ENCODE assay signal across 9 mouse cellular contexts in the genomic region with DNA sequence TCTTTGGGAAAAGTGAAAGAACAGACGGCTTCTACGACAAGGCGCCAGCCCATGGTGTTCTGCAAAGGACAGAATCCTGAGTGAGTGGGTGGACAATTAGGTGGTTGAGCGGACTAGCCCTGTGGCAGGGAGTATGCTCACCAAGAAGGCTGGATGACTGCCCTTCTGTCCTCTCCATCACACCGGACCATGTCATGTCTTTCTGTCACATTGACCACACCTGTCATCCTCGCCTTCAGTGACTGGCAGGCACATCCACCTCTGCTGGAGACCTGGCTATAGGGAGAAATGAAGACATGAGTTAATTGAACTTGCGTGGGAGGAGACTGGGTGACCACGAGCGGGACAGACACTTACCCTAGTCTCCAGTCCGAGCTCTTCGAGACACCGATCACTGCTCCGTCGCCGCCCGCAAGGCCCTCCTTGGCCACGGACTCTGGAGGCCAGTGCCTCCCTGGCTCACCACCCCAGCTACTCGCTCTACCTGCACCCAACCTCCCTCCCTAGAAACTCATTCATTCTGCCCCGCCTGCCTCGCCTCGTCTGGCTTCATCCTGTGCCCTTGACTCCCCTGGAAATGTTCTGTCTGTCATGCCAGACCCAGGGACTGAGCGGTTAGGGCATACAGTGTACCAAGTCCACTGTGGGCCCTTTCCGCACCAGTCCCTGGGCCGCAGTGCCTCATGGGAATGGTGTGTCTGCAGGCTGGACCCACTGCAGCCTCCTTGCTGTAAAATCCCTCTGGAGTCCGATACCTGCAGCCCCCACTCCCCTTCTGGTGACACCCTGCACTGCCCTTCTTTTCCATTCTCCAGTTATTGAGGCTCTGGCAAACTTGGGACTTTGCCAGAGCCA. TPM values are rescaled to one million over a fixed set of nuclear protein-coding genes. Genes with fewer than 3 reads are reported as not detected.
DNase-seq lines count a peak whose midpoint lies in the region; ATAC-seq and TF ChIP-seq lines count a peak whose summit lies in the region.
"Had no signal": no experiment of that assay in that cellular context is flagged by ENCODE, and none has a peak within 500 bp of the region (broad histone marks: within the 10 kb centered on the region; RNA-seq: fewer than 3 reads in every experiment).

No protein-coding gene starts in this region.

- H3K4me3 ChIP-seq in heart, embryonic 11.5 days (ENCODE audit: low read depth, low read length): peak overlapping the region; percentile 57
- H3K4me3 ChIP-seq in midbrain, embryonic 12.5 days: peak overlapping the region; percentile 15
- H3K4me3 ChIP-seq in midbrain, postnatal 0 days (ENCODE audit: low read depth, low read length): no peak overlapping the region
- peak overlapping the region; percentile 59 for H3K4me3 ChIP-seq in limb, embryonic 13.5 days

- peaks cover 5% of the 10 kb centered on the region; the same call in 1 of the 2 replicates for H3K9me3 ChIP-seq in heart, embryonic 11.5 days (replicated peaks; ENCODE audit: control insufficient read depth, low read length)
- H3K9me3 ChIP-seq in midbrain, embryonic 12.5 days: peaks cover 9% of the 10 kb centered on the region; the same call in 1 of the 2 replicates
- no peaks in the 10 kb centered on the region for H3K9me3 ChIP-seq in midbrain, postnatal 0 days (ENCODE audit: low read length)
- H3K9me3 ChIP-seq in limb, embryonic 13.5 days: peaks cover 24% of the 10 kb centered on the region

- H3K27ac ChIP-seq in heart, embryonic 11.5 days (ENCODE audit: low read depth, low read length): peak overlapping the region; percentile 97
- H3K27ac ChIP-seq in midbrain, embryonic 12.5 days (replicated peaks): no peak overlapping the region
- H3K27ac ChIP-seq in midbrain, postnatal 0 days (ENCODE audit: low read depth, low read length): no peak overlapping the region
- H3K27ac ChIP-seq in limb, embryonic 13.5 days: peak overlapping the region; percentile 98

- intact Hi-C loops in left cerebral cortex, postnatal 4 days (cut with DNase I): no loop called here

- 63% methylated on average over 25 of the region's 25 CpGs for WGBS in heart, embryonic 11.5 days (ENCODE audit: insufficient replicate concordance)
- WGBS in midbrain, embryonic 12.5 days: 89% methylated on average over 25 of the region's 25 CpGs
- 91% methylated on average over 25 of the region's 25 CpGs for WGBS in midbrain, postnatal 0 days
- WGBS in limb, embryonic 13.5 days: 56% methylated on average over 25 of the region's 25 CpGs

- peaks cover 52% of the 10 kb centered on the region for H3K4me1 ChIP-seq in heart, embryonic 11.5 days (ENCODE audit: control insufficient read depth, insufficient read depth, low read length)
- H3K4me1 ChIP-seq in midbrain, embryonic 12.5 days: 0 out of 2 replicates have a peak, but pooled peaks cover 17% of the 10 kb centered on the region
- no peaks in the 10 kb centered on the region for H3K4me1 ChIP-seq in midbrain, postnatal 0 days (ENCODE audit: insufficient read depth, low read length)
- H3K4me1 ChIP-seq in limb, embryonic 13.5 days: peaks cover 67% of the 10 kb centered on the region

- H3K36me3 ChIP-seq in heart, embryonic 11.5 days (ENCODE audit: control insufficient read depth, insufficient read depth, low read length): no peaks in the 10 kb centered on the region
- no peaks in the 10 kb centered on the region for H3K36me3 ChIP-seq in midbrain, embryonic 12.5 days
- H3K36me3 ChIP-seq in midbrain, postnatal 0 days (ENCODE audit: insufficient read depth, low read length): no peaks in the 10 kb centered on the region
- H3K36me3 ChIP-seq in limb, embryonic 13.5 days: no peaks in the 10 kb centered on the region

- no peak for TF ChIP-seq CTCF in midbrain, postnatal 0 days (IDR thresholded peaks at IDR 0.05)

- H3K9ac ChIP-seq in heart, embryonic 11.5 days (ENCODE audit: low read depth, low read length): peak overlapping the region; percentile 90
- H3K9ac ChIP-seq in midbrain, embryonic 12.5 days (replicated peaks): 0 out of 2 replicates have a peak overlapping the region, but pooled peaks have one; percentile 11
- H3K9ac ChIP-seq in midbrain, postnatal 0 days (replicated peaks; ENCODE audit: low read length, poor library complexity, severe bottlenecking): no peak overlapping the region
- peak overlapping the region; percentile 92 for H3K9ac ChIP-seq in limb, embryonic 13.5 days

- H3K27me3 ChIP-seq in heart, embryonic 11.5 days (ENCODE audit: control insufficient read depth, insufficient read depth, low read length): no peaks in the 10 kb centered on the region
- peaks cover 18% of the 10 kb centered on the region; the same call in 1 of the 2 replicates for H3K27me3 ChIP-seq in midbrain, embryonic 12.5 days
- no peaks in the 10 kb centered on the region for H3K27me3 ChIP-seq in midbrain, postnatal 0 days (ENCODE audit: insufficient read depth, low read length)
- no peaks in the 10 kb centered on the region for H3K27me3 ChIP-seq in limb, embryonic 13.5 days

- no peak for DNase-seq in heart, adult 11 months
- no peak for DNase-seq in midbrain, postnatal 0 days (ENCODE audit: low spot score)
- no peak for DNase-seq in layer of hippocampus, adult 11-12 months (ENCODE audit: low spot score)
- DNase-seq in frontal cortex, adult 2 months (ENCODE audit: extremely low spot score in 1 of 2, low spot score in 1 of 2): no peak
- no peak for DNase-seq in left cerebral cortex, postnatal 4 days
- DNase-seq: heart, postnatal 10 days had no signal

- H3K4me2 ChIP-seq in heart, embryonic 11.5 days: peak overlapping the region; percentile 65
- H3K4me2 ChIP-seq in midbrain, embryonic 12.5 days (replicated peaks): no peak overlapping the region
- H3K4me2 ChIP-seq in midbrain, postnatal 0 days (ENCODE audit: low read depth, low read length, poor library complexity, severe bottlenecking): no peak overlapping the region
- H3K4me2 ChIP-seq in limb, embryonic 13.5 days (replicated peaks): peak overlapping the region; percentile 65

- no peak for ATAC-seq in heart, embryonic 11.5 days (replicated peaks; ENCODE audit: insufficient number of reproducible peaks, low FRiP score, low TSS enrichment)
- no peak for ATAC-seq in midbrain, embryonic 12.5 days (ENCODE audit: low FRiP score, low read depth)
- ATAC-seq in midbrain, postnatal 0 days (ENCODE audit: low FRiP score): no peak
- ATAC-seq in limb, embryonic 13.5 days (ENCODE audit: low FRiP score, low read depth): no peak

RNA-seq across cellular contexts. Expression of gene Mrpl23, which starts 44.2 kb away (rescaled TPM):
- 15.4 and 19.3 TPM in 2 replicates for polyA plus RNA-seq in heart, embryonic 11.5 days (2014; fragmentation: Nextera tagmentation; extraction: Ambion mirVana)
- 10.3 and 15.0 TPM in 2 replicates for polyA plus RNA-seq in midbrain, embryonic 12.5 days (2016; fragmentation: Nextera tagmentation; extraction: Ambion mirVana)
- 56.3 and 60.8 TPM in 2 replicates for total RNA-seq in midbrain, postnatal 0 days (2014; rRNA removed)
- 24.6 and 30.1 TPM in 2 replicates for polyA plus RNA-seq in midbrain, postnatal 0 days (2015; fragmentation: Nextera tagmentation; extraction: Ambion mirVana)
- polyA plus RNA-seq in limb, embryonic 13.5 days (2015; fragmentation: Nextera tagmentation; extraction: Ambion mirVana): 27.3 and 35.1 TPM in 2 replicates
- 81.6 and 81.9 TPM in 2 replicates for polyA plus RNA-seq in frontal cortex, adult 2 months (2012; rRNA removed)
- total RNA-seq in left cerebral cortex, postnatal 4 days (2021): 10 to 100 TPM in 1 of 2 experiments, 1 to 10 TPM in 1; 9.4 to 11.5 TPM

Comparison
In these comparisons a context has a peak if more than half of its experiments do, and no peak if none do; other contexts are left out.
1. H3K27ac ChIP-seq: peak in heart, embryonic 11.5 days (single experiment) and limb, embryonic 13.5 days (single experiment); none in midbrain, embryonic 12.5 days (single experiment) and midbrain, postnatal 0 days (single experiment).
2. H3K4me2 ChIP-seq: peak in heart, embryonic 11.5 days (single experiment) and limb, embryonic 13.5 days (single experiment); none in midbrain, embryonic 12.5 days (single experiment) and midbrain, postnatal 0 days (single experiment).